Mouse (Mus musculus) left cerebral cortex, adult 18-20 months (tissue): Measurements from ENCODE around the gene Dusp18. TPM values are rescaled to one million over a fixed set of nuclear protein-coding genes. Genes with fewer than 3 reads are reported as not detected.

Experiments used
- DNase-seq, 2 experiments: peaks; one replicate each; pipeline ENCODE4 v3.0.0; 2021 to 2022; ENCODE audit warnings: low spot score in 2 of 2, mixed read lengths in 1 of 2
- total RNA-seq, 2 experiments: library from RNA; stranded (reverse); gene quantifications; 2 replicates each; pipeline ENCODE4 v1.2.3; 2021

Dusp18 gene
- total RNA-seq, 2 experiments from 2014 or later, result 19.9 to 24.0 TPM

GRCm38 (mm10) chr11:3925916-3926315, 30.9 kb downstream of the Dusp18 start:
- no peak for DNase-seq

DNA sequence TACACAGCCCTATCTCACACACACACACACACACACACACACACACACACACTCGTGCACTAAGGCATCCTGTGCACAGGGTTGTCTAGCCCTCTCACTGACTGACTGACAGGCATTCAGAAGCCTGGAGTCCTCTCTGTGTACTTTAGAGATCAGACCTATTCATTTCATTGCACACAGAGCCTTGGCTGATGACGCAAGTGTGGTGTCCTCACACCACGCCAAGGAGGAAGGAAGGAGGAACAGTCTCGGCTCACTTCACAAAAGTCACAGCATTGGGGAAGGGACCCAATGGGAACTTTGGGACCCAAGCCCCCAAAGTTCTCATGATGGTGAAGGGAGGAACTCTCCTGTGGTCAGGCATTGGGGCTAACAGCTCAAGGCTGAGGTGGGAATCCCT, 35.0 kb downstream of the Dusp18 start:
- no peak for DNase-seq

- no peak for DNase-seq
Measured at GRCm38 (mm10) chr11:3930931-3931330, 35.9 kb downstream of the Dusp18 start.

- DNase-seq, result peak; percentile 44 to 57
Measured at GRCm38 (mm10) chr11:3931511-3932211, 36.6 kb downstream of the Dusp18 start, which contains the start of gene Tcn2. TSS of gene Tcn2 (minus strand) at chr11:3932159.

DNA sequence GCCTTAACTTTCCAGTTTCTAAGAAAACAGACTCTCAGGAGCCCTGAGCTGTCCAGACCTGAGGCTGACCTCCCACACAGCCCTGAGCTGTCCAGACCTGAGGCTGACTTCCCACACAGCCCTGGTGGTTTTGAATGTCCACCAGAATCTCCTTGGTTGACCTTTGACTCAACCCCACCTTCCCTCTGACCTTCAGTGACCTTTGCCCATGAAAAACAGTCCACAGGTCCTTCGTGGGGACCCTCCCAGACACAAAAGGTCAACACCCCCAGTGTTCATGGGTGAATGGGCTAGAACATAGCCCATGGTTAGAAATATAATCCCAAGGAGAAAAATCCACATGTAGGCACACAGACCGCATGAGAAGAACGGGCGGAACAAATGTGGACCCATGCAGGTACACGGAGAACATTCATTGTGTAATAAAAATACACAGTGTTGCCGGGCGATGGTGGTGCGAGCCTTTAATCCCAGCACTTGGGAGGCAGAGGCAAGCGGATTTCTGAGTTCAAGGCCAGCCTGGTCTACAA, 38.8 kb downstream of the Dusp18 start:
- DNase-seq, result no peak

DNA sequence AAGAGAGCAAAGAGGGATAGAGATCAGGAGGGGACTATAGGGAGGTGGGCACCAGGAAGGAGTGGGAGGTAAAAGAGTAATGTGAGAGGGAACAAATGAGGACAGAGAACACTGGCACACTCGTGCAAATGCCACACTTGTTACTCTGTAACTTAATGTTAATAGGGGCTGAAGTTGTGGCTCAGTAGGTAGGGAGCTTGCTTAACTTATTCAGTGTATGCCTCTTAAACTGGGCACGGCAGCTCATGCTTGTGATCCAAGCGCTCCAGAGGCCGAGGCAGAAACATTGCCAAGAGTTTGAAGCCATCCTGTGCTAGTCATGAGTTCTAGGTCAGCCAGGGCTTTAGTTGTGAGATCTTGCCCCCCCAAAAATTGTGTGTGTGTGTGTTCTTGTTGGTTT, 40.1 kb downstream of the Dusp18 start:
- DNase-seq, result no peak

DNA sequence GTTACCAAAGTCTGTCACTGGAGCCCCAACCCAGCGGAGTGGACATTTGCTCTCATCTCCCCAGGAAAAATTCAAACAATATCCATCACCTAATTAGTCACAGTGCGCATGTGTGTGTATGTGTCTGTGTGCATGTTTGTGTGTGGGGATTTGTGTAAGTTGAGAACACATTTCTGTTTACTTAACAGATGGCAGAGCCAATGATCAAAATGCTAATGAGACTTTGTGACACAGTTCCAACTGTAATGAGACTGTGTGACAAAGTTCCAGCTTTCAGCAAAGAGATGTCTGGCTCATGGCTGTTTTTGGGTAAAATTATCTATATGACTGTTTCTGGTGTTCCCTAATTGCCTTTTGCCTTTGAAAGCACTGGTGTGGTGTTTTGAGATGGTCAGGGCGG, 41.3 kb downstream of the Dusp18 start:
- DNase-seq, result no peak

GRCm38 (mm10) chr11:3937321-3937874, 42.4 kb downstream of the Dusp18 start:
- DNase-seq, result no peak

DNA sequence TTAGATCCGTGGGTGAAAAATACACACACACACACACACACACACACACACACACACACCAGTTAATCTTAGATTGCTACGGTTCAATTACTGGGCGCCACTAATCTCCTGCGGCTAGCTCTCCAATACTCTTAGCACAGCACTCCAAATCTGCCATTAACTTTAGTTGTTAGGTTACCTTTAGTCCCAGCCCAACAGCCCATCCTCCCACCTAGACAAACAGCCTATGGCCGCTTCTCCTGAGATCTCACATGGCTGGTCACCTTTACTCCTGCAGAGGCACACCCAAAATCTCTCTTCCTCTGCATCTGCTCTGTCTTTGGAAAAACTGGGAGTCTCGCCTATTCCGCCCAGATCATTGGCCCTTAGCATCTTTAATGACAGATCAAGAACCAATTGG, 46.3 kb downstream of the Dusp18 start:
- DNase-seq, result no peak

DNA sequence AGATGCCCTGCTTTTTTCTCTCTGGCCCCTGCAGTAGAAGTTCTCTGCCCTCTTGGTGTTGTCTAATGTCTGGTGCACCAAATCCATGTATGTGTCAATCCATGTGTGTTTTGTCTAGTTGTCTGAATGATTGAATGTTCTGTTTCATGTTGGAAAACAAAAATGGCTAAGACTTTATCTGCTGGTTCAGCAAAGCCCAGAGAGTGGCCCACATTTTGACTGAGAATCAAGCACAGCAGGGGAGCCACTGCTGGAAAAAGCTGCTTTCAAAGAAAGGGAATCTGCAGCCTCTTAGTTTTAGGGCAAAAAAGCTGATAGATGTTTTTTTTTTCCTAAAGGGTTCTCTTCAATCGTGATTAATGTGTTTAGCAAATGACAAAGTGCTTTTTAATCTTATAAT, 51.3 kb downstream of the Dusp18 start:
- no peak for DNase-seq

Other genes with a start within 250 kb of the Dusp18 start
- 10 to 100 TPM; 35.4 to 39.6 TPM for gene Morc2a, start 246.0 kb upstream of the Dusp18 start, total RNA-seq
- gene Osbp2, start 31.3 kb upstream of the Dusp18 start, total RNA-seq, result 100 to 1,000 TPM; 132 to 142 TPM
- gene 4921536K21Rik, start 142 bp upstream of the Dusp18 start, total RNA-seq, result under 1 TPM; 0.37 to 0.54 TPM
- 10 to 100 TPM; 19.0 to 20.0 TPM for gene Slc35e4, start 19.4 kb downstream of the Dusp18 start, total RNA-seq
- 10 to 100 TPM; 15.9 to 19.6 TPM for gene Tcn2, start 36.9 kb downstream of the Dusp18 start, total RNA-seq
- gene Pes1, start 68.7 kb downstream of the Dusp18 start, total RNA-seq, result 10 to 100 TPM; 40.0 to 43.2 TPM
- gene 4930556J24Rik, start 81.5 kb downstream of the Dusp18 start, total RNA-seq, result not detected
- 1 to 10 TPM; 8.4 to 9.1 TPM for gene Gal3st1, start 88.4 kb downstream of the Dusp18 start, total RNA-seq
- not detected for gene Sec14l4, start 136.2 kb downstream of the Dusp18 start, total RNA-seq
- gene Sec14l3, start 169.6 kb downstream of the Dusp18 start, total RNA-seq, result 1 to 10 TPM; 1.8 to 2.2 TPM
- gene Mtfp1, start 200.2 kb downstream of the Dusp18 start, total RNA-seq, result 10 to 100 TPM; 95.0 to 97.3 TPM
- 10 to 100 TPM; 39.6 to 40.9 TPM for gene Sec14l2, start 228.2 kb downstream of the Dusp18 start, total RNA-seq
- gene Rnf215, start 240.0 kb downstream of the Dusp18 start, total RNA-seq, result 10 to 100 TPM; 27.1 to 30.8 TPM